Mouse (Mus musculus) thymus, adult 2 months (tissue): ENCODE results near the gene Slc27a2.

ENCODE experiments used
- CTCF ChIP-seq: fragments of 200-500 bp; IDR thresholded peaks from 2 replicates; pipeline ENCODE4 v1.5.1; 2012; ENCODE audit warnings: mild to moderate bottlenecking, control low read depth, low read length, moderate library complexity, borderline replicate concordance; ENCODE audit not compliant: control insufficient read depth, poor library complexity, insufficient read depth; ENCODE audit errors: extremely low read depth
- POLR2A ChIP-seq: fragments of 200-500 bp; IDR thresholded peaks from 2 replicates; pipeline ENCODE4 v1.6.1; 2012; ENCODE audit warnings: mild to moderate bottlenecking, low read length, control low read depth, moderate library complexity; ENCODE audit not compliant: control insufficient read depth, poor library complexity, insufficient read depth; ENCODE audit errors: extremely low read depth

DNA sequence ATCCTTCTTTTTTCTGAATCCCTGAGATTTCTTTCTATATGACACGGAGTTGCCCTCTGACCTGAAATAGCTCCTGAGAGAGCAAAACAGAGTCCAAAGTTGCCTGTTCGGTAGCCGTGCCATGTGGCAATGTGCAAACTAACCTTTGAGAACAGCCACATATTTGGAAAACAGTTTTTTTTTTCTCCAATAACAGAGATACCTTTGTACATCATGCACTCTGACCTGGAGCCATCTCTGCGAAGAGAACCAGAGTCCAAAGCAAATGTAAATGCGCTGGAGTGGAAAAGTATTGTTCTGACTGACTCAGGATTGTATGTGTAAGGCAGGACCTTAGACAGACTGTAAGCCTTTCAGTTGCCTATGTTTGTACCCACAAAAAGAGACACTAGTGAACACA, 3.3 kb downstream of the Slc27a2 start:
- TF ChIP-seq POLR2A (no peak), CTCF (no peak)
